Mouse (Mus musculus) activated CD4-positive, CD25-positive, alpha-beta regulatory T cell, adult 4 months (primary cell): Measurements from ENCODE around the gene Prorsd1. TPM values are rescaled to one million over a fixed set of nuclear protein-coding genes. Genes with fewer than 3 reads are reported as not detected.
"Not testable (repeated sequence)": the region's sequence is repeated elsewhere in the genome, so short reads cannot be mapped to it uniquely, and the experiment has no call there.

ENCODE experiments used
- ATAC-seq: one replicate; pipeline ENCODE4 v1.8.0; 2017
- polyA plus RNA-seq, 2 experiments: library from polyadenylated mRNA; unstranded; fragments of 100-300 nt; shearing (Covaris generic); gene quantifications; one replicate each; pipeline ENCODE4 v1.2.1; 2017

The Prorsd1 gene
- 10 to 100 TPM; 43.2 to 49.5 TPM for polyA plus RNA-seq

DNA sequence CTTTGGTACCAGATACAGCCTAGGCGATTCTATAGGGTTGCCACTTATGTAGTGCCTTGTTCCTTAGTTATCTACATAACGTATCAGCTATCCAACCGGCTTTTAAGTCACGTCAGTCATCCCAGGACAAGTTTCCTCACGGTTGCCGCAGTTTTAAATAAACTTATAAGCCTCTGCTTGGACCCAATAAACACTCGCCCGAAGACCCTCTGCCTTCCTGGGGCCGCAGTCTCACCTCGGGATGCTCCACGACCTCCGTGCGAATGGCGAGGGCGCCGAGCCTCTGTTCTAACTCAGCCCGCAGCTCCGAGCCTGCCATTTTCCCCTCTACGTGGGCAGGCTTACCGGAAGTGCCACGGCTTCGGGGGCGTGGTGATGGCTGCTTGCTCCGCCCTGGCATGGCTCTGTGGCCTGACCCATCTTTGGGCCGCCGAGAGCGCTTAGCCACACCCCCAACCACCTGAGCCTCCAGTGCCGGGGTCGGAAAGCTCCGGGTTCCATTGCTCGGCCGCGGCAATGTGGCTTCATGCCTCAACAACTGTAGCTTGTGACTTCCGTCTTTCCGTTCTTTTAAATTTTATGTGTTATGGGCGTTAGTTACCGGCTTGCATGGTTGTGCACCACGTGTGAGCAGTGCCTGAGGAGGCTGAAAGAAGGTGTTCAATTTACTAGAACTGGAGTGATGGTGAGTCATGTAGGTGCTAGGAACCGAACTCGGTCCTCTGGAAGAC, at the start of gene Prorsd1:
Prorsd1 (minus strand) TSS at position 352 of the 731 bp plus-strand sequence.
- peak; percentile 100 for ATAC-seq

DNA sequence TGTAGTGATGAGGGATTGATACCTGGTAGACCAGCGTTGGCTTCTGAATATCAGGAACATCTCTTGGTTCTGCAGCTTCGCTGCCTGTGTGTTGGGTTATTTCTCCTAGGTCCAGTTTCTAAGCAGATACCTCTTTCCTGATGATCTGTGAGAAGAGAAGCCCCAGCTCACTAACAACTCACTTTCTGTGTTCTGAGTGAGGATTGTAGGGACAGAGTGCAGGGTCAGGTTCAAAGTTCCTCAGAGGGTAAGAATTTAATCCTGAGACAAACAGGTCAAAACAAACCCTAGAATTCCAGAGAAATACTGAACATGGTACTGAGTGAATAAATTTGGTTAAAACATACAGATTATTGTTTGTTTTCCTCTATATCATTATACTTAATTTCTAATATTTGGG, 48.6 kb upstream of the Prorsd1 start:
- ATAC-seq: no peak

DNA sequence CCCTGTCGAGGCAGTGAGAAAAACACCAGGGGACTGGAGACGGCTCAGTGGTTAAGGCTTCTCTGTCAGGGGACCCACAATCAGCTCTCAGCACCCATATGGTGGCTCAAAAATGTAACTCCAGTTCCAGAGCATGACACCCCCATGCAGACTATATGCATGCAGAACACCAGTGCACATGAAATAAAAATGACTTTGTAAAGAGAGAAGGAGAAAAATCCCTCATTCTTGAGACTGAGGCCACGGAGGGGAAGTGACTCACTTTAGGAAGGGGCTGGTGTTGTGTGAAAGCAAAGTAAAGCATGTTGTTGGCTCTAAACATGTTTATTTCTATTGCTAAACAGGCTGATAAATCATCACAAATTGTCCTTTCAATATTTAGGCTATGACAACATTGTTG, 46.2 kb upstream of the Prorsd1 start:
- ATAC-seq: no peak

DNA sequence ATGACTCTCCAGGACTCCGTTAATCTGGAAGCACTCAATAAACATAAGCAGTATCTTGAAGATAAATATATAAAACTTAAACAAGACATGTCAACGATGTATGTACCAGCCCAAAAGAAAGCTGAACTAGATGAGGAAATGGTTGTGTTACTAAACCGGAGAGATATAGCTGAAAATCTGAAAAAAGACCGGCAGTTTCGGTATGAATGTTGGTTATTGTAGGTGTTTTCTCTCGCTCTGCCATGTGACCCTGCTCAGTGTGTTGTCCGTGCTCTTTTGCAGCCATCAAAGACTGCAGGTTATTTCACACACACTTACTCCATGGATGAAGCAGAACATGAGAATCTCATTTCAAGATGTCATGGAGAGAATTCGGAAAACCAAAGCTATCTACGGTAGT, 45.6 kb upstream of the Prorsd1 start:
- ATAC-seq: peak; percentile 46

DNA sequence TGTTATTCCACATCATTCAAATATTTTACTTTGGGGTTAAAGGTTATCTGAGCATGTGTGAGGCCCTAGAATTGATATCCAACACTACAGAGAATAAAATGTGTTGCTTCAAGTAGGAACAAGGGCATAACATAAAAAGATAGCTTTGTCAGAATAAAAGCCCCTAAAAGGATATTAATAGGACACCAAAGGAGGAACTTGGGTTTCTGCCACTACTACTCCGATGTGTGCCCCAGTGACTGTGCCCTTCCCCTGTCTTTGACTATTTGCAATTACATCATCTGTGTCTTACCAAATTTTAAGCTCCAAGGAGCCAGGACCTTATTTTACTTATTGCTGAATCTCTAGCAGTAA, 34.6 kb upstream of the Prorsd1 start:
- no peak for ATAC-seq

DNA sequence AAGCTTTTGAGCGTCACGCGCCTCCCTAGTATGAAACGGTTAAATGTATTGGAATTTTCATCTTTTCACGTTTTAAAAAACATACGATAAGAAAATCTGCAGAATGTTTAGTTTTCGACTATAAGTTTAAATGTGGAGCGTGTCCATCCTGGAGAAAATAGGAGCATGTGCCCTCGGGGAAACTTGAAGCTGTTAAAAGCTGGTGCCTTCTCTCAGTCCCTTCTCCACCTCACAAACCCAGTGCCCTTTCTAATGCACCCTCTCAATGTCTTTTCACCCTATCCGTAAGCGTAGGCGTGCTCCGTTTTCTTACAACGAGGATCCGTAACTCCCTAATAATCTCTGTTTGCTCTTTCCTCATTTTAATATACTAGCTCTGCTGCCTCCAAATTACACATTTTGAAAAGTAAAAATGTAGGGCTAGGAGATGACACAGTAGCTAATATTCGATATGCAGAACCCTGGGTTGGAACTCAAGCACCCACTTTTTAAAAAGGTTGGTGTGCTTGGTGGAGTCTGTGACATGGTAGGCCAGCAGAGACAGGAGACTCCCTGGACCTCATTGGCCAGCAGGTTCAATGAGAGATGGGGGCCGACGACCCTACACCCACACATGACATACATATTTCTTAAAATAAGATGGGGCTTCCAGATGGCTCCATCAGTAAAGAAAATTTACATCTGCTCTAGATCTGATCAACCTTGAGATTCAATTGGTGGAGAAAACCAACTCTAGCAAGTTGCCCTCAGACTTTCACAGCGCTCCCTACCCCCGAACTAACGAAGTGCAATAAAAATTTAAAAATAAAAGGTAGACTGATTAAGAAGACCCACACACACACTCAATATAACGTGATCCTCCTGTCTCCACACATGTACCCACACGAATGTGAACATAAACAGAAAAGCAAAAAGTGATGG, 33.9 kb upstream of the Prorsd1 start:
- ATAC-seq: no peak

DNA sequence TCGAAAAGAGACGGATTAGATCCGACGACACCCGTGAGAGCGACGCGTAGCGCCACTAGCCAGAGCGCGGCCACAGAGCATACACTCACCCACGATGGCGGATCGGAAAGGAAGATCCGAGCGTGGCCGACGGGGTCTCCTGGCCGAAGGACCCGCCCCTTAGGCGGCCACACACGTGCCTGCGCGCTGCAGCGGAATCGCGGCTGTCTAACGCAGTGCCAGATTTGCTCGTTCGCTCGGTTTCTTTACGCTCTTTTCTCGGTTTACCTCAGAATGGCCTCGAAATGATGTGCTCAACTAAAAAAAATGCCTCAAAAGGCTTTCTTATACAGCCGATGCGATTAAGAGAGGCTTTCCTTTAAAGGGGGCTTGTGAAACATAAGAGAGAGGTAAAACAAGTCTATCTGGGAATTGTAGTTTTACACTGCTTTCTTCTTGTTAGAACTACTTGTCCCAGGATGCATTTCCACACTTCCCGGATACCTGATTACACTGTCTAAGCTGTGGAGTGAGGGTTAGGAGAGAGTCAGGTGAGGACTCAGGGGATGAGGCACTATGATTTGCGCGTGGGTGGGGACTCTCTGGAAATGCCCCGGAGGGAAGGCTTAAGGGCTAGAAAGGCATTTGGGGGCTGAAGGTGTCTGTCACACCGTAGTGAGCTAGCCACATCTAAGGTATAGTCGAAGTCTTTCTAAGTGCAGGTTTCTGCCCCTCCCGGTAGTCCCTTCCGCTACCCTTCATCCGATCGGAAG, 33.1 kb upstream of the Prorsd1 start, which contains the start of the genes Clhc1 and Rps27a:
Clhc1 (plus strand) TSS at position 199 of the 752 bp plus-strand sequence.
Rps27a (minus strand) TSS at position 358 of the 752 bp plus-strand sequence.
- peak; percentile 91 for ATAC-seq

DNA sequence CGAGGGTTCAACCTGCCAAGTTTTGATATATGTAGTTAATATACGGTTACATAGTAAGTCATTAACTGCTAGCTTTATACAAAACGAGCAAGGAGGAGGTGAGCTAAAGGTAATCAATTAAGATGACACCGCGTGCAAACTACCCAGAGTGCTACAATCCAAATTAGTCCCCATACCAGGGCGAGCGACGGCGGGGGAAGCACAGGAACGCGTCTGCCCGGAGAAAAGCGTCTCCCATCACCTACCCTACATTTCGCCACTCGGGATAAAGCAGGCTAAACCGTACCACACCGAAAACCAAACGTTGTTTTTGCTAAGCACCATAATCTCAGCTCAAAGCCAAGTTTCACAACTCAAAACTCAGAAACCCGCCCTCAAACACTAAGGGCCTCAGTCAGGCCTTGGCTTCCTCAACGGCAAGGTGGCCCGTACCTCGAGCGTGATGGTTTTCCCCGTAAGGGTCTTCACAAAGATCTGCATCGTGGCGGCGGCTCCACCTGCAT, 32.5 kb upstream of the Prorsd1 start:
- ATAC-seq: no peak

DNA sequence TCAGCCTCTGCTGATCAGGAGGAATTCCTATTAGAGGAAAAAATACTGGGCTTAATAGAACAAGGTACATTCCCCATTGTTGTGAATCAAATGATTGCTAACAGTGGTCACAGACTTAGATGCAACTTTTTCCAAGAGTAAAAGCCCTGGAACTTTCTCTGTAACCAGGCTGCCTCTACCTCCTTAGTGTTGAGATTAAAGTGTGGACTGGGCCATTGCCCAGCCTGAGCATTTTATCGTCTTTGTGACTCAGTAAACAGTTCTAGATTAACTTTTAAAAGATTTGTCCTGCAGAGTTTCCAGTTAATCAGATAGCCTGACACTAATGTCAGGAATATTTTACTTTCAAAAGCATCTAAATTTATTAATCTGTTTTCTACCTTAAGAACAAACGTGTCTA, 31.9 kb upstream of the Prorsd1 start:
- no peak for ATAC-seq

DNA sequence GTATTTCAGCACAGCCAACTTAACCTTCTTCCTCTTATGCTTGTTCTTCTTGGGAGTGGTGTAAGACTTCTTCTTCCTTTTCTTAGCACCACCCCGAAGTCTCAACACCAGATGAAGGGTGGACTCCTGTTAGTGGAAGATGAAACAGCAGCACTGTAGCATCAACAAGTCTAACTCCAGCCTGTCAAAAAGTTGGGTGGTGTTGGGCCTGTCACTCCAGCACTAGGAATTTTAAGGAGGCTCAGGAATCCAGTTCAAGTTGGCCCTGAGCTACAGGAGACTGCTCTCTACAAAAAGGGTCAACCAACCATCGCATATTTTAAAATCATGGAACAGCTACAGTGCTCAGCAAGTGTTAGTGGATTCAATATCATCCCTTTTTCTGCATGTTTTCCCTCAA, 31.5 kb upstream of the Prorsd1 start:
- ATAC-seq: not testable (repeated sequence)

DNA sequence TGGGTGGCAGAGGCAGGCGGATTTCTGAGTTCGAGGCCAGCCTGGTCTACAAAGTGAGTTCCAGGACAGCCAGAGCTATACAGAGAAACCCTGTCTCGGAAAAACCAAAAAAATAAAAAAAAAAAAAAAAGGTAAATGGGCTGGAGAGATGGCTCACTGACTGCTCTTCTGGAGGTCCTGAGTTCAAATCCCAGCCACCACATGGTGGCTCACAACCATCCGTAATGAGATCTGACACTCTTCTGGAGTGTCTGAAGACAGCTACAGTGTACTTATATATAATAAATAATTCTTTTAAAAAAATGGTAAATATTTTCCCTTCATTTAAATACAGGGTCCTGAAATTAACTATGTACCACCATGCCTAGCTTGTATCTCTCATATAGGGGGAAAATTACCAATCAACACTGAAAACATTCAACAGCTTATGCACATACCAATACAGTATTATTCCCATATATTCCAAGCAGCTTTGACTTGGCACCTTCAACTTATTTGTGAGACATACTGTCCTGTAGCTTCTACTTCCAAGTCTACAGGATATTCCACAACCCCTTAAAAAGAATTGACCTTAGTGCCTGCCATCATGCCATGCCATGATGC, 30.4 kb upstream of the Prorsd1 start:
- not testable (repeated sequence) for ATAC-seq

DNA sequence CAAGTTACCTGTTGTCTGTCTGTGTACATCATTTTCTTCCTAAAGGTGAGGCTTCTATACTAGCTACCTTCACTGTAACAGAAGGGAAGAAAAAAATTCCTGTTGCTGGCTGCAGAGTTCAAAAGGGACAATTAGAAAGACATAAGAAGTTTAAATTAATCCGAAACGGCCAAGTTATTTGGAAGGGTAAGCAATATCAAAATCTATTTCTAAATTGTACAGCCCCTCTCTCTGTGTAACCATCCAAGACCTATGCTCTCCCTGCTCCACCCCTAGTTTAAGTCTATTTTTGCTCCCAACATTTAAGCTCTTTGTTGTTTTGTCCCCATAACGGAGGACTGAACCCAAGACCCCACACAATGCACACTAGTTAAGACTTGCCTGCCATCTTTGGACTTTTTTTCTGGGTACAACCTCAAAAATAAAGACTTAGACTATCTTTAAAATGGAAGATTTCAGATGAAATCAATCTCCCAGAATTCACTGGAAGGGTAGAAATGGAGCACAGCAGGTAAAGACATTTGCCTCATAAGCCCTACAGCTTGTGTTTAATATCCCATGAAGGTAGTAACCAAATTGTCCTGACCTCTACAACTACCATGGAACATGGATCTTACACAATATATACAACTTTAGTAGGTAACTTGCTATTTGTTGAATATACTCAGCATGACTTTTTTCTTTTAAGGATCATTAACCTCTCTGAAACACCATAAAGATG, 29.6 kb upstream of the Prorsd1 start:
- no peak for ATAC-seq

DNA sequence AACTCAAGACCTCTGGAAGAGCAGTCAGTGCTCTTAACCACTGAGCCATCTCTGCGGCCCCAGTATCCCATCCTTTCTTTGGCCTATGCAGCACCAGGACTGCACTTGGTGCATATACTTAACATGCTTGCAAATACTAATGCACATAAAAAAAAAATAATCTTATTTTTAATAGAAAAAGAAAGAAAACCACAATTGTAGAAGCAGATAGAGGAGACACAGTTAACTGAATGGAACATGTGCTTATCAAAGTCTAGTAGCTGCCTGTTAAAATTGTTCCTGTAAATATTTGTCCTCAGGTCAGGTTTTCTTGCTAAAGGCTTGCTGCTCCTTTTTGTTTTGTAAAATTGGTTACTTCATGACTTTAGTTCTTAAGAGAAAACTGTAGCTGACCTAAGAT, 23.4 kb upstream of the Prorsd1 start:
- no peak for ATAC-seq

DNA sequence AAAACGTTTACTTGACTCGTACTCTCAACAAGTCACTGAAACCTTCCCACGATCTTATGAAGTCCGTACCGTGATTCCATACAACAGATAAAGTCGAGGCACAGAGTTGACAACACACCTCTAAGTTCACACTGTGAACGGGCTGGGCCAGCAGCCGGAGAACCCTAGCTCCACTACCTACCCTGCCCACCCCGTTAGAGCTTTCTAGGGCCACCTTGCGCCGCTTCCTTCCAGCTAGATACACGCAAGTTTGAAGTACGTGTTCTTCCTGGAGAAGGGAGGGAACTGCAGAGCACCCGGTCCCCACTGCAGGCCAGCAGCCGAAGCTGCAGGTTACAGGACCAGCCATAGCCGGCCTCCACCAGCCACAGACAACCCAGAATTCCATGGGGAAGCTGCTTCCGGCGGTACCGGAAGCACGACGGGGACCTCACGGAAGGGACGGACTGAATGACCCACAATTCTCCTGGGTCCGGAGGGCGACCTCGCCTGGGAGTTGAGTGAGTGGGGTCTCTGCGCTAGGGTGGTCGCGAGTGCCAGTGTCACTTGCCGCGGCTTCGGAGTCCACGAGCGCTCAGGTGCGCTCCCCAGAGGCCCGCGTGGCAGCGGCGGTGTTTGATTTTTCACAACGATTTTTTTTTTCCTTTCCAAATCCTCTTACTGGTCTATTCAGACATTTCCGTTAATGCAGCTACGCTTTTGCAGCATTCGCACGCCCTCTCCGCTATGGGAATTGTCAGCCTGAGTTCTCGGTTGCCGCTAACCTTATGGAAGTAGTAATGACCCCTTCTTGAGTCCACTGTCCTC, 11.4 kb upstream of the Prorsd1 start, which contains the start of gene Mtif2:
Mtif2 (plus strand) TSS at position 421 of the 807 bp plus-strand sequence.
- ATAC-seq: peak; percentile 74

DNA sequence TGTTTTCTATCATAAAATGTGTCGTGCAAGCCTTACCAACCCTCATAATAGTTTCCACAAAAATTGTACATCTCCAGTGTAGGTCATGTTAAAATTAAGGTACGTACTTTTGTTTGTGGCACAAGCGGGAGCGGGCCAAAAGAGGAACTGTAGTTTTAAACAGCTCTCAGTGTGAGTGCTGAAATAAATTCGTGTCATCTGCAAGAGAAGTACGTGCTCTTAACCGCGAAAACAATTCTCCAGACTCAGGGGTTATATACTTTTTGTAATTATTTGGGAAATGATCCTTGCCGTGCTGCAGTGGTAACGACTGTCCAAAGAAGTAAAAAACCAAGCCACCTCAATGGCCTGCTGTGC, 530 bp downstream of the Prorsd1 start:
- ATAC-seq: no peak

DNA sequence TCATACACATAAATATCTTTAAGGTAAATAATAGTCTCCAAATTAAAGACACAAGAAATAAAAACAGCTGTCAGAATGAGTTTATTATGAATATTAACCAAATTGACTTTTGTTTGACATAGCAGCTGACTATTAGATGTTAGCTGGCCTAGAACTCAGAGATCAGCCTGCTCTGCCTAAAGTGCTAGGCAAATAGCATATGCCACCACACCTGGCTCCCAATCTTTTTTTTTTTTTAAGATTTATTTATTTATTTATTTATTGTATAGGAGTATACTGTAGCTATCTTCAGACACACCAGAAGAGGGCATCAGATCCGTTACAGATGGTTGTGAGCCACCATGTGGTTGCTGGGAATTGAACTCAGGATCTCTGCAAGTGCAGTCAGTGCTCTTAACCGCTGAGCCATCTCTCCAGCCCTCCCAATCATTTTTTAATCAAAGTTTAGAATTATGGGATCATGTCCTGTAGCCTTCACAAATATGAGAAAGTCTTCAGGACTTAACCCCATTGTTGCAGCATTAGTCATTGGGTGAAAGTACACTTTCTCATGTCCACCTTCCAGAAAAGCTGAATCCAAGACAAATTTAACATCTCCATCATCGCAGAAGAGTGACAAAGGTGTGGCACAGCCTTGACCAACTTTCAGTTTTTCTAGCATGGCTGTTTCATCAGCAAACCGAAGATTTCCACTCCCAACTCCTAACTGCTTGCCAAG, 1.9 kb downstream of the Prorsd1 start:
- ATAC-seq: no peak

DNA sequence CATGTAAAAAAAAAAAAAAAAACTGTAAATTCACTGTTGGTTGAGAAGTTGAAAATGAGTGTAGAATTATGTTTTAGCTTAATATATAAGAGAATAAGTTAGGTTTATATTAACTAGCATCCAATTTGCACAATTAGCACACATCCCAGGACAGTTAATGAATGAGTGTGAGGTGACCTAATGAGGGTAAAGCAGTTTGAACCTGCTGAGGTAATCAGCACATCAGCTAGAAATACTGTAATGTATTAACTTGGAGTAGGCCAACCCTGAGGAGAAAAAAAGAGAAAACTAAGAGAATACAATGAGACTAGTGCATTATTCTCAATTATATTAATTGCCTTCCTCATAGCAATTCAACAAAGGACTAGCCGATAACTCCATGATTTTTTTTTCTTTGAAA, 5.4 kb downstream of the Prorsd1 start:
- no peak for ATAC-seq

DNA sequence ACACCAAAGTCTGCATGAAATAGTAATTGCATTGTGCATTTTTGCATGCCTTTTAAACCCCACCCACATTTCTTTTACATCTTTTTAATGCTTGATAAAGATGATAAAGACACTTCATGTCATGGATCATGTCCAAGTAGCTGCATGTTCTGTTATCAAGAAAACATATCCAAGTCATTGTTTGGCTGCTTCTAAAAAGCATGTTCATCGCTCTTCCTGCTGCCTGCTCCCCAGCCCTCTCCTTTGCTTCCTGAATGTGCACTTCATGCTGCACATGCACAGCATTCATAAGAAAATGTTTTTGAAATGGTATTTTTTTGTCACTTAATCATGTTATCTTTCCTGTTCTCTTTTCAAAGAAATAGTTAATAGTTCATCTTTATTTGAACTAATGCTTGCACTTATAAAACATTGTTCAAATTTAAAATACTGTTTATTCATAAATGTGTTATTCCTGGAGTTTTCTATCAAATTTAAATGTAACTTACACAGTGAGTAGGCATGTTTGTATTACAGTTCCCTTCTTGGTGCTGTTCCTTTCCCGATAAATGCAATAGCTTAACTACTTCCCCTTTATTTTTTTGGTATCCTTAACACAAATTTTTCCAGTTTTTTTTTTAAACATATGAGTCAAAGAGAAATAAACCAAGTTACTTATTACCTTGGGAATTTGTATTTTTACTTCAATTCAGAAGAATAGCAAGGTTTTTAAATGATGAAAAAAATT, 9.8 kb downstream of the Prorsd1 start:
- ATAC-seq: no peak
